Mouse (Mus musculus): ENCODE measurements around the gene Zfp346.

Gene Zfp346

DNA sequence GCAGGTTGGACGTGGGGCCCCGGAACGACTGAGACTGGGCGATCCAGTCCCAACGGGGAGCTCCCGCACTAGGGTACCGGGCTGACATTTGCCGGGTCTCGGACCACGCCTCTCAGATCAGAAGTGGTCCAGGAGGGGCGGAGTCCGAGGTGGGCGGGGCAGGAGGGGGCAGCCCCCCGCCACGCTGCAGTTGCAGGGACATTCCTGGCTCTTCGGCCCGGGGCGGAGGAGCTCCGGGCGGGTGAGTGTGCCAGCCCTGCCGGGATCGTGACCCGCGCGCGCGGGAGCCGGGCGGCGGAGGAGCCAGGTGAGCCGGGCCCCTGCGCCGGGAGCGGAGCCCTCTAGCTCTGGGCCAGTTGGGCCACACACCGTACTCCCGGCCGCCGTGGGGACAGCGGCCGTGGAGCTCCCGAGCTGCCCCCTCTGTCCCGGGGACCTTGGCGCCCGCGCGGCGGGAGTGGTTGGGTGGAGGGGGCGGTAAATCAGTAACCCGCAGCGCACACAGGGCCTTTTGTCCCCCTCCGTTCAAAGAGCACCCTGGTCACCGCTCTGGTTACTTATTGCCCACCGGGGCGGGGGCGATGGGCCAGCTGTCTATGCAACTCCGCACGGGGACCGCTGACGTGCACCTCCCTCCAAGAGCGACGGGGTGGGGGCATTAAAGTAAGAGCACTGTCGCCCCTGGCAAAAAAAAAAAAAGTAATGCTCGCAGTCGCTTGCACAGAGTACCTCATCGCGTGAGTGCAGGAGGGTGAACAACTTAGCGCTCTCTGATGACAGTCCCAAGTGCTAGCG, 47.7 kb downstream of the Zfp346 start, which contains the start of gene Fgfr4:
Gene Fgfr4, plus strand, starts transcription at position 20 of the 795 bp plus-strand sequence.
- no peak for DNase-seq (ENCODE audit: low spot score in 2 of 2)

DNA sequence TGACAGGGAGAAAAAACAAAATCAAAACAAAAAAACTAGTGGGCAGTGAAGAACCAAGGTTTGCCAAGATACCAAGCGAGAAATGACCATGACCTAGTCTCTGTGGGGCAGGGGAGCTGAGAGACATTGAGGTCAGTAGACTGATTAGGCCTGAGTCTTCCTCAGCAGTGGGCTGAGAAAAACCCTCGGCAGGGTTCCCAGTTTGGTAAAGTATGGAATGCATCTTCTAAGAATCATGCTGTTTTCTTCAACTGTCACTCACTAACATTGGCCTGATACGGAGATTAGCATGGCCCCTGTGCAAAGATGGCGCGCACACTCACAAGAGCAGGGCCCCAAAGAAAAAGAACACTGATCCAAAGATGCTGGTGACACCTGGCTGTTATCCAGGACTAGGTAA, 48.8 kb downstream of the Zfp346 start:
- no peak for DNase-seq (ENCODE audit: low spot score in 2 of 2)

DNA sequence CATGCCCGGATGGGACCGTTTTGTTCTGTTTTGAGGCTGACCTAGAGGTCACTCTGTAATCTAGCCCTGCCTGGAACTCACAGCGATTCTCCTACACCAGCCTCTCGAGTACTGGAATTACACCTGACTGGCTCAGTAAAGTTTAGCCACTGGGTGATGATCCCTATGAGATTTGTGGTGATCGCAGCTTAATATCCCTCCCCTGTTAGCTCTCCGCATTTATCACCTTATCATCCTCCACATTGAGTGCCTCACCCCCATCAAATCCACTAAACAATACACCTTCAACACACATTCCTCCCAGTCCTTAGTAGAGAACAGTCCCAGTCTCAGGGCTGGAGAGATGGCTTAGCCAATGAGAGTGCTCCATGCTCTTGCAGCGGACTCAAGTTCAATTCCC, 57.3 kb downstream of the Zfp346 start:
- no peak for DNase-seq (ENCODE audit: low spot score in 2 of 2)

DNA sequence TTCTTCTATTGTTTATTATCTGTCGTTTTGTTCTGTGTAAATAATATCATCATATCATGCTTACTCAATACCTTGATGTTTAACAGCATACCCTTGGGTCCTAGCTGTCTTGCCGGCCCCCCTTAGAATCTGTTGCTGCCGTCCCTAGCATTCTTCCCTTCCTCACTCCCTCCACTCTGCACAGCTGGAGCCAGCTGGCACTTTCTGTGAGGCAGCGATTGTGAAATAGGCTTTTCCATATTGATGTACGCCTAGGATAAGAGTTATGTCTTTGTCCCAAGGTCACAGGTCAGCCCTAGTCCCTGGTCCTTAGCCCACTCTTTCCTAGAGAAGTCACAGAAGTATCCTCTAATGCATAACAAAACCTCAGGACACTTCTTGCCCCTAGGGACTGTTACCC, 58.4 kb downstream of the Zfp346 start:
- no peak for DNase-seq (ENCODE audit: low spot score in 2 of 2)

DNA sequence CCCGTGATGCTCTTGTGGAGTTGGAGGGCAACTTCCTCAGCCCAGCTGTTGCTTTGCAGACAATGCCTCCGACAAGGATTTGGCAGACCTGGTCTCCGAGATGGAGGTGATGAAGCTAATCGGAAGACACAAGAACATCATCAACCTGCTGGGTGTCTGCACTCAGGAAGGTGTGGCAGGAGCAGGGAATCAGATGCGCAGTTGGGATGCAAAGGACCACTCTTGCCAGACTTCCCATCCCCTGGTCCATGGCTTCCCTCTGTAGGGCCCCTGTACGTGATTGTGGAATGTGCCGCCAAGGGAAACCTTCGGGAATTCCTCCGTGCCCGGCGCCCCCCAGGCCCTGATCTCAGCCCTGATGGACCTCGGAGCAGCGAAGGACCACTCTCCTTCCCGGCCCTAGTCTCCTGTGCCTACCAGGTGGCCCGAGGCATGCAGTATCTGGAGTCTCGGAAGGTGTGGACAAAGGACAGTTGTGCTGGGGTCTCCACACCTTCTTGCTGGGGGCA, 60.8 kb downstream of the Zfp346 start:
- no peak for DNase-seq (ENCODE audit: low spot score in 2 of 2)

DNA sequence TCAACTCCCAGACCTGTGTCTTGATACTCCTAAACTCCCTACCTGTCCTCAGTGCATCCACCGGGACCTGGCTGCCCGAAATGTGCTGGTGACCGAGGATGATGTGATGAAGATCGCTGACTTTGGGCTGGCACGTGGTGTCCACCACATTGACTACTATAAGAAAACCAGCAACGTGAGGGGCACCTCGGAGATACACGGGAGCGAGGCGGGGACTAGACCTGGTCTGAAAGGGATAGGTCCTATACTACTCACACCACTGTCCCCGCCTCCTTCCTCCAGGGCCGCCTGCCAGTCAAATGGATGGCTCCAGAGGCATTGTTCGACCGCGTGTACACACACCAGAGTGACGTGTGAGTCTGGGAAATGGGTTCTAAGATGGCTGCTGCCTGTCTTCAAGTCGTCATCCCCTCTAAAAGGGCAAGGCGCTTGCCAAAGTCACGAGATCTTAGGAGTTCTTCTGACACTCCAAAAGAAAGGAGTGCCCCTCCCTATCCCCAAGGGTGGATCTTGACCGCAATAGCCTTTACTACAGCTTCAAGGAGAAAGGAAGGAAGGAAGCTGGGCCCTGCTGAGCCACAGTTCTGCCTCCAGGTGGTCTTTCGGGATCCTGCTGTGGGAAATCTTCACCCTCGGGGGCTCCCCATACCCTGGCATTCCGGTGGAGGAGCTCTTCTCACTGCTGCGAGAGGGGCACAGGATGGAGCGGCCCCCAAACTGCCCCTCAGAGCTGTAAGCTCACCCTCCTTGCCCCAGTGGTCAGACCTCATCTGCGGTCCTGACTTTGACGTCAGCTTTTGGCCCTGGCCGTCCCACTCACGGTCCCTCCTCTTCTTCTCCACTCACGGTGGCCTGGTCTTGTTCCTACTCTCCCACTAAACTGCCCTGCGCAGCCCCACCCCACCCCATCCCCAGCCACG, 62.0 kb downstream of the Zfp346 start:
- DNase-seq (ENCODE audit: low spot score in 2 of 2) = no peak

DNA sequence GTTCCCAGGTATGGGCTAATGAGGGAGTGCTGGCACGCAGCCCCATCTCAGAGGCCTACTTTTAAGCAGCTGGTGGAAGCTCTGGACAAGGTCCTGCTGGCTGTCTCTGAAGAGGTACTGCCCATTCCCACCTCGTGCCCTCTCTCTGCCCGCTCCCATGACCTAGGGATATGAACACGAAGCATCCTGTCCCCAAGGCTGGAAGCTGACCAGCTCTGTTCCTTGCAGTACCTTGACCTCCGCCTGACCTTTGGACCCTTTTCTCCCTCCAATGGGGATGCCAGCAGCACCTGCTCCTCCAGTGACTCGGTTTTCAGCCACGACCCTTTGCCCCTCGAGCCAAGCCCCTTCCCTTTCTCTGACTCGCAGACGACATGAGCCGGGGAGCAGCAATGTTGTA, 62.7 kb downstream of the Zfp346 start:
- no peak for DNase-seq (ENCODE audit: low spot score in 2 of 2)

DNA sequence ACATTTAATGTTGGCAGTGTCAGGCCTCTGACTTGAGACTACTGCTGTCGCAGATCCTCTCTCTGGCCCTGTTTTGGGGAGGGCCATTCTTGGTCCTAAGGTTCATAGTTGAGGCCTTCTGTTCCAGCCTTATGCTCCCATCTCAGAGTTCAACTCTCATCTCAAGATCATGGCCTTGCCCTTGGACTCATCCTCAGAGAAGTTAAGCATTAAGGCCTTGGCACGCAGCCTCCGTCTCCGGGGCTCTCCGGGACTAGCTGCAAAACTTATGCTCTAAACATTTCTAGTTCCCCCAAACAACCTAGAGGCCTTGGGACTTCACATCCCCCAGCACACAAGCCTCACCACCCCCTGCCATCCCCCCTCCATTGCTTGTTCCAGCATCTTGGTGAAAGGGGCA, 63.1 kb downstream of the Zfp346 start:
- no peak for DNase-seq (ENCODE audit: low spot score in 2 of 2)

DNA sequence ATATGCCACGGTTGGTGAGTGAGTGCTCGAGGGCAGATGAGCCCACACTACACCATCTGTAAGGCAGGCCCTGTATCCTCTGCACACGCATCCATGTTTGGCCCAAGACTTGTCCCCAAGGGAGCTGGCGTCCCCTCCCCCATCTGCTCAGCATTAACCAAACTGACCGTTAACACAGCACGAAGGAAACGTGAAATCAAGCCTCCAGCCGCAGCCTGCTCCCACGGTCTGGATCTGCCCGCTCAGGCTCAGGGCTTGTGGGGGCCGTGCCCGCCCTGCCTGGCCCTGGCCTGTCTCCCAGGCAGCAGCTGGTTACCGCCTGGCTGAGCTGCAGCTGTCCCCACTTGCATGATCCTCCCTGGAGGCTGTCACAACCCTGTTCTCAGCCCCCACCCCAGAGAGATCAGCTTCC, 63.9 kb downstream of the Zfp346 start:
- no peak for DNase-seq (ENCODE audit: low spot score in 2 of 2)

DNA sequence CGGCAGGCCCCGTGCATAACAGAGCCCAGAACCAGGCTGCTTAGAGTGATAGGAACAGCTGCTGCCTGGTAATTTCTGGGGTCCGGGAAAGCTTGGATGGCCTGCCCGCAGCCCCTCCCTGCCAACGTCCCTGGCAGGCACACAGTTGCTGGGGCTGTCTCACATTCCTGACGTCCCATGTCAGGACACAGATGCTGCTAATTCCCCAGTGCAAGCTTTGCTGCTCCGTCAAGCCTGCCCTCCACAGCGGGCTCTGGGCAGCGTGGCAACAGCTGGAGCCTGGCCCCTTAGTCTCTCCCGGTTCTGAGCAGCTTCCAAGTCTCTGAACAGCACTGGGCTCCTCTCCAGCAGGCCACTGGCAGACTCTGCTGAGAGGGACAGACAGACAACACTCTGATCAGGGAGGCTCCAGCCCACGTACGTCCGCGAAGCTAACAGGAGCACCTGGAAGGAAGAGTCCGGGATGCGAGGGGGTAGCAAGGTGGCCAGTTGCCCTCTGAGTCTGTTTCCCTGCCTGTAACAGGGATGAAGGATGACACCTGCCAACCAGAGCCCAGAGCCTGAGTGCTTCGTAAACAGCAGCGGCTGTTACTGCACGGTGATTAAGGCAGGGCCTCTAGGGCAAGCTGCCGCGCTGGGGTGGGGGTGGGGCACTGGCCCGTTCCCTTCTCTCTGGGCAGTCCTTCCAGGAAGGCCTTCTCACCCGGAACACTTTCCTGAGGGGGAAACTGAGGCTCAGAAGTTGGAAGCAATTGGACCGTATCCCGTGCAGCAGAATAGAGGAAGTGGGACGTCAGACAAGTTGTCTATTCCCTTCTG, 66.6 kb downstream of the Zfp346 start:
- DNase-seq (ENCODE audit: low spot score in 2 of 2) = no peak

DNA sequence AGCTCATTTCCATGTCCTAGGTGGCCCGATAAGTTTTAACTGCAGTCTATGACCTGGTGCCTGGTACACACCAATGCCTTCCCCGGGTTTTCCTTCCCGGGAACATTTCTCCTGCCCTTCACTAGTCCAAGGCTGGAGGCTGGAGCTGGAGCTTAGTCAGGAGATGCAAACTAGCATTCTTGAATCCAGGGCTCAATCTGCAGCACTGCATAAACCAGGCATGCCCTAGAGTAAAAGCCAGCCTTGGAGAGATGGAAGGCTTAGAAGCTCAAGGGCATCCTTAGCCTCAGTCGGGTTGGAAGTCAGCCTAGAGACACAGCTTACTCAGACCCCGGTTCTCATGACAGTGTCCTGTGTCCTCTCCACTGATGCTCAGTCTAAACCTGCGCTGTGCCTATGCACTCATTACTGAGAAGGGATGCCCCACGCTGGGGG, 67.2 kb downstream of the Zfp346 start:
- DNase-seq (ENCODE audit: low spot score in 2 of 2) = no peak

DNA sequence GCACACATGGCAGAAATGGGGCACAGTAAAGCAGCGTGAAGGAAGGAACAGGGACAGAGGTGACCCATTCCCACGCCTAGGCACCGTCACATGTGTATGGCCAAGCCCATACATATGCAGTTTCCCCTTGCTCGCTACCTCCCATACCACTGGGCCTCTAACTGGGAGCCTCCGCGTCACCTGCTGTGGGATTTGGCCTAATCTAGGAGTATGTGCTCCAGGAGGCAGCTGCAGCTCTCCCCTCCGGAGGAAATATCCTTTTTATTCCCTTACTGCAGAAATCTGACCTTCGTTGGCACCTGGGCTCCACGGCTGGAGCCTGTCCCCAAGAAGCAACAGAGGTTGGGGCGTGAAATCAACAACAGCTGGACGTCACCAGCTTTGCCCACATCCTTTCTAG, 69.2 kb downstream of the Zfp346 start:
- DNase-seq (ENCODE audit: low spot score in 2 of 2) = no peak

DNA sequence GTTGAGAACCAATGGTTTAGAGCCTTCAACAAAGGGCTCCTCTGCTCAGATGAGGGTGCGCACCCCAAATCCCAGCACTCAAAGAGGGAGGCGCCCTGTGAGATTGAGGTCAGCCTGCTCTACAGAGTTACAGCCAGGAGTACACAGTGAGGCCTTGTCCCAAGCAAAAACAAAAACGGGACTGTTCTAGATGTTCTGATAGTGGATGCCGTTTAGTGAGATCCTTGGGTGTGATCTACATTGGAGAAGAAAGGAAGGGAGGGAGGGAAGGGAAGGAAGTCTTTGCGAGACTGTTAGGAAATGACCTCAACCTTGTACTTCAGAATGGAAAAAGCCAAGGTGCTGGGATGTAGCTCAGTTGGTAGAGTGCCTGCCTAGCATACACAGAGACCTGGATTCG, 71.2 kb downstream of the Zfp346 start:
- DNase-seq (ENCODE audit: low spot score in 2 of 2) = no peak

DNA sequence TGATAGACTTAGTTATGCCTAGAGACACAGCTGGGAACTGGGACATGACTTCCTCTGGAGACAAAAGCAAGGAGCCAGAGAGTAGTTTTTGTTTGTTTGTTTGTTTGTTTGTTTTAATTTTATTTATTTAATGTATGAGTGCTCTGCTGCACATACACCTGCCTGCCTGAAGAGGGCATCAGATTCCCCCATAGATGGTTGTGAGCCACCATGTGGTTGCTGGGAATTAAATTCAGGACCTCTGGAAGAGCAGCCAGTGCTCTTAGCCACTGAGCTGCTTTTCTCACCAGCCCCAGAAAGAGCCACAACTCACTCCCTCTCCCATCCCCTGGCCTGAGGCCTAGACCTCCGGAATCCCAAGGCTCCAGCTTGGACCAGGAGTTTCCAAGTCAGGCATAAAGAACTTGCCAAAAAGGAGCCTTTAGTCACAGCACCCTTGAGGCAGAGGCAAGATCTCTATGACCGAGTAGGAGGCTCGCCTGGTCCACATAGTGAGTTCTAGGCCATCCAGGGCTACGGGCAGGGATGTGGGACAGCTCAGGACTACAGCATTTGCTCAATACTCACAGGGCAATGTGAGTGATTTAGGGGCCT, 72.9 kb downstream of the Zfp346 start:
- no peak for DNase-seq (ENCODE audit: low spot score in 2 of 2)

DNA sequence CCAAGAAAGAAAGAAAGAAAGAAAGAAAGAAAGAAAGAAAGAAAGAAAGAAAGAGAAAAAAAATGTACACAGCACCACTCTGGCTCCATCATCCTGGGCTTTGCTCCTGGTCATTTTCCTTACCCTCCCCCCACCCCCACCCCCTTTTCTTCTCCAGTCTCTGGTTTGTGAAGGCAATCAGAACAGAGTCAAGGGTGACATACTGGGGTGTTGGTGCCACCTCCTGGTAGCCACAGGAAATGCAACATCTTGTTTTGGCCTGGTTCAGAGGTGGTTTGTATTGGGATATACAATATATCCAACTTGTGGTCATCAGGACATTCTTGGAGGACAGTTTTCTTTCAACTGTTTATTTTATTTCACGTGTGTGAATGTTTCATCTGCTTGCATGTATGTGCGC, 73.4 kb downstream of the Zfp346 start:
- peak; percentile 46 to 49 for DNase-seq (ENCODE audit: low spot score in 2 of 2)

DNA sequence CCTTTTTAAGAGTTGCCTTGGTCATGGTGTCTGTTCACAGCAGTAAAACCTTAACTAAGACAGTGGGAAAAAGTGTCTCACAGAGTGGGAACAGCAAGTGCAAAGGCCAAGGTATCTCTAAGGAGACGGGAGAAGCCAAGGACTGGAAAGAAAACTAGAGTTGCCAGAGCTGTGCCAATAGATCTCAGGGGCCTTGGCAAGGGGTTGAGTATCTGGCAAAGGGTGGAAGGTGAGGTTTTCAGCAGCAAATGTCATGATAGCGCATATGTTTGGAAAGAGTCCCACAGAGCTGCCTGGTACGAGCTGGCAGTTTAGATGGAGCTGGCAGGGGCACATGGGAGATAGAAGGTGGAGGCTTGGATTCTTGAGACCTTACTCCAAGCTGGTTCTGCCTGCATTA, 74.5 kb downstream of the Zfp346 start:
- no peak for DNase-seq (ENCODE audit: low spot score in 2 of 2)

DNA sequence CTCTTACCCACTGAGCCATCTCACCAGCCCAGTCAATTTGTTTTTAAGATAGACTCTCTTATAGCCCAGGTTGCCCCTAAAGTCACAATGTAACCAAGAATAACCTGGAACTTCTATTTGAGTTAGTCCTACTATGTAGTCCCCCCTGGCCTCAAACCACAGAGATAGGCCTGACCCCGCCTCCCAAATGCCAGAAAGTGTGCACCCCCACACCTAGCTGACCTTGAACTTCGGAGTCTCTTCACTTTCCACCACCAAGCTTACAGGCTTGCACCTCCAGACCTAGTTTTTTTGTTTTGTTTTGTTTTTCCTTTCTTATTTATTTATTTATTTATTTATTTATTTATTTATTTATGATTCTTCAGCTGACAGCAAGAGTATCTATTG, 76.7 kb downstream of the Zfp346 start:
- no peak for DNase-seq (ENCODE audit: low spot score in 2 of 2)

DNA sequence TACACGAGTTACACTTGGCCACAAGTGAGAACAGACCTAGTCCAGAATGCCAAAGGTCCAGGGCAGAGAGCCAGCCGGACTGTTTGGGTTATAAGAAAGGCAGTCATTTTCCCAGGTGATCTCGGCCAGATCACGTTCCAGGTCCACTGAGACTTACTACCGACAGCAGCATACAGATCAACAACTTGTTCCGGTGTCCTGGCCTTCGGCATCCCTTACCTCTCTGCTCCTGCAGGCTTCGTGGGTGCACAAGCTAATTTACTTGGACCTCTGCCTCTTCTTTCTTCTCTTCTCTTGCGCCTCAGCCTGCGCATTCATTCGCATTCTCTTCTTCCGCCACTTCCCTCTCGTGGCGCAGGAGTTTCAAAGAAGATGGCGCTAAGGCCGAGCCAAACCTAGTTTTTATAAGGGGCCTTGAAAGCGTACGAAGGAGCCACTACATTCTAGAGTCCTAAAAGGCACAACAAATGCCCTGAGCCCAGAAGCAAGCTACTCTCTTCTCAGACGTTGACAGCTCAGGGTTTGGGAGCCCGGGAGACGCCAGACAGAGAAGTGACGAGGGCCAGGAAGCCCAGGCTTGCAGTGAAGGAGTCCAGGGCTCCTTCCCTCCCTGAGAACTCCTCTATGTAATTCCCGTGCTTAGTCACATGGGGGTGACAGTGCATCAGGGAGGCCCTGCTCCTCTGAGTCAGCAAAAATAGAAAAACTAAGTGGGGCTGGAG, 77.2 kb downstream of the Zfp346 start:
- peak; percentile 31 to 57 for DNase-seq (ENCODE audit: low spot score in 2 of 2)

DNA sequence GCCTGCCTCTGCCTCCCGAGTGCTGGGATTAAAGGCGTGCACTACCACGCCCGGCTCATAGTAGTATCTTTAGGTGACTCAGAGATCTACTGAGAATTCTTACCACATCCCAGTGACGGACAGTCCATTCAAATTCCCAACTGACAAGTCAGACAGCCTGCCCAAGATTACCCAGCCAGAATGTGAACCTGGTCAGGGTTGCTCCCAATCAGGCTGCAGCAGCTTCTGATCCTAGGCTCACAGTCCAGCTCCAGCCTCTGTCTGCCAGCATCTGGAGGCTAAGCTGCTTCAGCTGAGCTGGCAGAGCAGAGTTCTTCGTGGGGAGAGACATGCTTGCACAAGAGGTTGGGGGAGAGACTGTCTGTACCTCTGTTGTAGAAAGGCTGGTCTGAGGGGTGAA, 78.3 kb downstream of the Zfp346 start:
- no peak for DNase-seq (ENCODE audit: low spot score in 2 of 2)

Data from spleen, postnatal 36 days (tissue).